Mouse (Mus musculus): ENCODE measurements around the gene a.

GRCm38 (mm10) chr2:154876621-154877020, 85.4 kb downstream of the a start:
- TF ChIP-seq CTCF (IDR thresholded peaks at IDR 0.05; ENCODE audit: low read depth, low read length) (no peak), GATA1 (IDR thresholded peaks at IDR 0.05; ENCODE audit: borderline replicate concordance, low read length) (no peak), TAL1 (conservative IDR thresholded peaks at IDR 0.05; ENCODE audit: low read depth, low read length) (no peak)

Data from G1E (cell line).